Mouse (Mus musculus) thymus, adult 2 months (tissue): ENCODE data around the gene Baz2a.

Experiments used
- CTCF ChIP-seq: fragments of 200-500 bp; IDR thresholded peaks from 2 replicates; pipeline ENCODE4 v1.5.1; 2012; ENCODE audit warnings: mild to moderate bottlenecking, control low read depth, low read length, moderate library complexity, borderline replicate concordance; ENCODE audit not compliant: control insufficient read depth, poor library complexity, insufficient read depth; ENCODE audit errors: extremely low read depth
- POLR2A ChIP-seq: fragments of 200-500 bp; IDR thresholded peaks from 2 replicates; pipeline ENCODE4 v1.6.1; 2012; ENCODE audit warnings: mild to moderate bottlenecking, low read length, control low read depth, moderate library complexity; ENCODE audit not compliant: control insufficient read depth, poor library complexity, insufficient read depth; ENCODE audit errors: extremely low read depth

- TF ChIP-seq CTCF (no peak), POLR2A (no peak)
These were observed 84.8 kb downstream of the Baz2a start for GRCm38 (mm10) chr10:128175996-128176755.
